Mouse (Mus musculus) regulatory T cell (primary cell): ENCODE measurements around the gene Psmc1.

Experiments
- in situ Hi-C: fragments of 300-600 bp; cut with MboI, MseI; formaldehyde crosslinking; loops from one replicate; pipeline ENCODE4 v1.15.1; 2025; ENCODE audit warnings: high pct_unique_total_duplicates

The Psmc1 gene

GRCm38 (mm10) chr12:100109986-100110696, at the start of gene Psmc1:
TSS of gene Psmc1 (plus strand) at chr12:100110154.
- in situ Hi-C loops, result loop anchor here (10.0 kb wide), 1 partner anchor 1025 kb away; no protein-coding TSS in a partner anchor

- in situ Hi-C loops, result no loop called here
Measured at GRCm38 (mm10) chr12:100061071-100061470, 48.9 kb upstream of the Psmc1 start.

- in situ Hi-C loops, result no loop called here
Measured at GRCm38 (mm10) chr12:100061826-100062225, 48.1 kb upstream of the Psmc1 start.

GRCm38 (mm10) chr12:100062584-100062983, 47.4 kb upstream of the Psmc1 start:
- in situ Hi-C loops, result no loop called here

- in situ Hi-C loops, result no loop called here
Measured at GRCm38 (mm10) chr12:100065109-100065508, 44.8 kb upstream of the Psmc1 start.

- in situ Hi-C loops, result no loop called here
Measured at GRCm38 (mm10) chr12:100067477-100067876, 42.5 kb upstream of the Psmc1 start.

- in situ Hi-C loops, result no loop called here
Measured at GRCm38 (mm10) chr12:100073201-100073672, 36.7 kb upstream of the Psmc1 start.

- in situ Hi-C loops, result no loop called here
Measured at GRCm38 (mm10) chr12:100075715-100076114, 34.2 kb upstream of the Psmc1 start.

GRCm38 (mm10) chr12:100079636-100080286, 30.2 kb upstream of the Psmc1 start:
- in situ Hi-C loops, result no loop called here

- in situ Hi-C loops, result no loop called here
Measured at GRCm38 (mm10) chr12:100088026-100088425, 21.9 kb upstream of the Psmc1 start.

GRCm38 (mm10) chr12:100089265-100089664, 20.7 kb upstream of the Psmc1 start:
- in situ Hi-C loops, result no loop called here

GRCm38 (mm10) chr12:100090750-100091149, 19.2 kb upstream of the Psmc1 start:
- in situ Hi-C loops, result no loop called here

- in situ Hi-C loops, result no loop called here
Measured at GRCm38 (mm10) chr12:100093046-100093445, 16.9 kb upstream of the Psmc1 start.

- in situ Hi-C loops, result loop anchor here (10.0 kb wide), 1 partner anchor 1015 kb away; no protein-coding TSS in a partner anchor
Measured at GRCm38 (mm10) chr12:100099971-100100706, 9.8 kb upstream of the Psmc1 start.

GRCm38 (mm10) chr12:100100707-100101030, 9.3 kb upstream of the Psmc1 start:
- in situ Hi-C loops, result loop anchor here (10.0 kb wide), 1 partner anchor 1016 kb away; no protein-coding TSS in a partner anchor

GRCm38 (mm10) chr12:100101651-100102050, 8.3 kb upstream of the Psmc1 start:
- in situ Hi-C loops, result loop anchor here (10.0 kb wide), 1 partner anchor 1017 kb away; no protein-coding TSS in a partner anchor

- in situ Hi-C loops, result loop anchor here (10.0 kb wide), 1 partner anchor 1020 kb away; no protein-coding TSS in a partner anchor
Measured at GRCm38 (mm10) chr12:100104530-100104929, 5.4 kb upstream of the Psmc1 start.

GRCm38 (mm10) chr12:100106275-100106895, 3.6 kb upstream of the Psmc1 start:
- in situ Hi-C loops, result loop anchor here (10.0 kb wide), 1 partner anchor 1022 kb away; no protein-coding TSS in a partner anchor

- in situ Hi-C loops, result loop anchor here (10.0 kb wide), 1 partner anchor 1023 kb away; no protein-coding TSS in a partner anchor
Measured at GRCm38 (mm10) chr12:100107436-100107835, 2.5 kb upstream of the Psmc1 start.

- in situ Hi-C loops, result no loop called here
Measured at GRCm38 (mm10) chr12:100115982-100116381, 6.0 kb downstream of the Psmc1 start.

- in situ Hi-C loops, result no loop called here
Measured at GRCm38 (mm10) chr12:100122921-100123381, 13.0 kb downstream of the Psmc1 start.
